ENCODE assay signal across 18 mouse cellular contexts in the genomic region with DNA sequence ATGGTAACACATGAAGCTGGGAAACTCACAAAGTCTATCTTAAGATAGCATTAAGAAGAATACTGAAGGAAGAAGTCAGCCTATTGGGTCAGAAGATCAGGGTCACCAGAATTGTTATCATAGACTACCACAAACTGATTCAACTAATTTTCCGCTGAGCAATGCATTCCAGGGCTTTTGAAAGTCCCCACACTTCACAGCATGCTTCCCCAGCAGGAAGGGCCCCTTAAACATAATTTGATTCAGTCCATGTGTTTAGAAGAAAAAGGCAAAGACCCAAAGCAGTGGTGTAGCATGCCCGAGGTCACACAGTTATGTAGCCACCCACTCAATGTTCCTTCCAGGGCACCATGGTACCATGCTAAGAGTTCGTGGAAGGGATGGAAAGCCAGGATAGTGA.
DNase-seq lines count a peak whose midpoint lies in the region; ATAC-seq and TF ChIP-seq lines count a peak whose summit lies in the region.
"Had no signal": no experiment of that assay in that cellular context is flagged by ENCODE, and none has a peak within 500 bp of the region (broad histone marks: within the 10 kb centered on the region; RNA-seq: fewer than 3 reads in every experiment).

No protein-coding gene starts in this region.

- 0 out of 2 replicates have a peak, but pooled peaks cover 12% of the 10 kb centered on the region for H3K4me1 ChIP-seq in kidney, postnatal 0 days (replicated peaks; ENCODE audit: insufficient read depth, low read length)
- peaks cover 16% of the 10 kb centered on the region for H3K4me1 ChIP-seq in kidney, embryonic 16.5 days (ENCODE audit: insufficient read depth, low read length)
- peaks cover 5% of the 10 kb centered on the region; the same call in 1 of the 2 replicates for H3K4me1 ChIP-seq in brown adipose tissue, adult 24 weeks (ENCODE audit: control insufficient read depth, insufficient read depth, insufficient read length, low read length)
- H3K4me1 ChIP-seq in embryonic facial prominence, embryonic 13.5 days: peaks cover 40% of the 10 kb centered on the region
- peaks cover 34% of the 10 kb centered on the region for H3K4me1 ChIP-seq in limb, embryonic 15.5 days
- H3K4me1 ChIP-seq in stomach, postnatal 0 days (replicated peaks; ENCODE audit: control insufficient read depth, insufficient read depth): no peaks in the 10 kb centered on the region

- TF ChIP-seq EP300 in stomach, postnatal 0 days (optimal IDR thresholded peaks at IDR 0.05): no peak

- no peak for TF ChIP-seq CTCF in kidney, postnatal 0 days (IDR thresholded peaks at IDR 0.05; ENCODE audit: low read depth)
- no peak for TF ChIP-seq CTCF in stomach, postnatal 0 days (IDR thresholded peaks at IDR 0.05; ENCODE audit: low read depth)

- H3K4me2 ChIP-seq in kidney, postnatal 0 days (ENCODE audit: low read length): no peak overlapping the region
- H3K4me2 ChIP-seq in kidney, embryonic 16.5 days (replicated peaks; ENCODE audit: low read depth, low read length): no peak overlapping the region
- H3K4me2 ChIP-seq in embryonic facial prominence, embryonic 13.5 days: no peak overlapping the region
- no peak overlapping the region for H3K4me2 ChIP-seq in limb, embryonic 15.5 days
- no peak overlapping the region for H3K4me2 ChIP-seq in stomach, postnatal 0 days (replicated peaks; ENCODE audit: low read depth)
- H3K4me2 ChIP-seq: heart, embryonic 11.5 days; liver, embryonic 11.5 days; lung, embryonic 14.5 days; midbrain, embryonic 13.5 days had no signal

- no peak overlapping the region; the same call in 1 of the 2 replicates for H3K27ac ChIP-seq in kidney, postnatal 0 days
- H3K27ac ChIP-seq in kidney, embryonic 16.5 days (ENCODE audit: low read length): no peak overlapping the region
- H3K27ac ChIP-seq in brown adipose tissue, adult 24 weeks (replicated peaks; ENCODE audit: low read depth, low read length): peak overlapping the region; percentile 18; the same call in 1 of the 2 replicates
- peak overlapping the region; percentile 78 for H3K27ac ChIP-seq in embryonic facial prominence, embryonic 13.5 days
- H3K27ac ChIP-seq in limb, embryonic 15.5 days: peak overlapping the region; percentile 51
- no peak overlapping the region for H3K27ac ChIP-seq in stomach, postnatal 0 days (replicated peaks)
- H3K27ac ChIP-seq: macrophage; midbrain, embryonic 13.5 days had no signal

- H3K9ac ChIP-seq in kidney, postnatal 0 days (ENCODE audit: low read depth, low read length): no peak overlapping the region
- no peak overlapping the region for H3K9ac ChIP-seq in kidney, embryonic 16.5 days (replicated peaks; ENCODE audit: low read length)
- no peak overlapping the region for H3K9ac ChIP-seq in embryonic facial prominence, embryonic 13.5 days
- H3K9ac ChIP-seq in limb, embryonic 15.5 days: no peak overlapping the region
- no peak overlapping the region for H3K9ac ChIP-seq in stomach, postnatal 0 days (ENCODE audit: low read length)
- H3K9ac ChIP-seq: lung, embryonic 14.5 days; midbrain, embryonic 13.5 days had no signal

- peak; percentile 44 for DNase-seq in kidney, postnatal 0 days (ENCODE audit: low spot score)
- DNase-seq in cerebellum, adult 9-10 months: no peak
- DNase-seq in stomach, postnatal 0 days (ENCODE audit: low spot score): no peak
- DNase-seq: adrenal gland, postnatal 25 days; cerebellum, adult 2 months; kidney, adult 8-10 months; lung, embryonic 14.5 days; right cerebral cortex, postnatal 4 days; thymus, postnatal 4 days had no signal

- H3K9me3 ChIP-seq in kidney, postnatal 0 days (replicated peaks; ENCODE audit: low read length): no peaks in the 10 kb centered on the region
- no peaks in the 10 kb centered on the region; the same call in 1 of the 2 replicates for H3K9me3 ChIP-seq in kidney, embryonic 16.5 days (ENCODE audit: low read length)
- no peaks in the 10 kb centered on the region for H3K9me3 ChIP-seq in embryonic facial prominence, embryonic 13.5 days
- H3K9me3 ChIP-seq in limb, embryonic 15.5 days: no peaks in the 10 kb centered on the region
- no peaks in the 10 kb centered on the region for H3K9me3 ChIP-seq in stomach, postnatal 0 days (ENCODE audit: control insufficient read depth, low read length)
- H3K9me3 ChIP-seq: midbrain, embryonic 13.5 days had no signal

- no peaks in the 10 kb centered on the region for H3K36me3 ChIP-seq in kidney, postnatal 0 days (ENCODE audit: insufficient read depth, low read length)
- no peaks in the 10 kb centered on the region for H3K36me3 ChIP-seq in kidney, embryonic 16.5 days (ENCODE audit: insufficient read depth, low read length)
- H3K36me3 ChIP-seq in embryonic facial prominence, embryonic 13.5 days: no peaks in the 10 kb centered on the region
- H3K36me3 ChIP-seq in limb, embryonic 15.5 days: no peaks in the 10 kb centered on the region
- no peaks in the 10 kb centered on the region for H3K36me3 ChIP-seq in stomach, postnatal 0 days (ENCODE audit: control insufficient read depth, insufficient read depth, low read length)
- H3K36me3 ChIP-seq: midbrain, embryonic 13.5 days had no signal

- no peaks in the 10 kb centered on the region for H3K27me3 ChIP-seq in kidney, postnatal 0 days (ENCODE audit: insufficient read depth, low read length)
- no peaks in the 10 kb centered on the region for H3K27me3 ChIP-seq in kidney, embryonic 16.5 days (ENCODE audit: insufficient read depth, low read length)
- no peaks in the 10 kb centered on the region for H3K27me3 ChIP-seq in embryonic facial prominence, embryonic 13.5 days
- H3K27me3 ChIP-seq in limb, embryonic 15.5 days: no peaks in the 10 kb centered on the region
- no peaks in the 10 kb centered on the region for H3K27me3 ChIP-seq in stomach, postnatal 0 days (ENCODE audit: control insufficient read depth, insufficient read depth, low read length)
- H3K27me3 ChIP-seq: CH12.LX; midbrain, embryonic 13.5 days had no signal

- ATAC-seq in kidney, postnatal 0 days (replicated peaks; ENCODE audit: low FRiP score, low read depth): no peak
- no peak for ATAC-seq in kidney, embryonic 16.5 days (ENCODE audit: low FRiP score, low TSS enrichment)
- no peak for ATAC-seq in embryonic facial prominence, embryonic 13.5 days (ENCODE audit: insufficient number of reproducible peaks, insufficient read depth, low FRiP score, low TSS enrichment, low read depth)
- ATAC-seq in limb, embryonic 15.5 days (ENCODE audit: insufficient number of reproducible peaks, low FRiP score, low TSS enrichment, low read depth): no peak
- no peak for ATAC-seq in stomach, postnatal 0 days (ENCODE audit: low FRiP score, low TSS enrichment)
- ATAC-seq: midbrain, embryonic 13.5 days had no signal

- 74% methylated on average over 3 of the region's 3 CpGs for WGBS in kidney, postnatal 0 days
- WGBS in kidney, embryonic 16.5 days: 74% methylated on average over 3 of the region's 3 CpGs
- WGBS in embryonic facial prominence, embryonic 13.5 days: 49% methylated on average over 3 of the region's 3 CpGs
- WGBS in limb, embryonic 15.5 days: 49% methylated on average over 3 of the region's 3 CpGs
- 76% methylated on average over 3 of the region's 3 CpGs for WGBS in stomach, postnatal 0 days

- no peak overlapping the region for H3K4me3 ChIP-seq in kidney, postnatal 0 days (replicated peaks; ENCODE audit: low read depth, low read length)
- no peak overlapping the region for H3K4me3 ChIP-seq in kidney, embryonic 16.5 days (ENCODE audit: low read length)
- H3K4me3 ChIP-seq in brown adipose tissue, adult 24 weeks (ENCODE audit: insufficient read depth, low read depth, low read length): no peak overlapping the region
- H3K4me3 ChIP-seq in embryonic facial prominence, embryonic 13.5 days: no peak overlapping the region
- no peak overlapping the region for H3K4me3 ChIP-seq in limb, embryonic 15.5 days
- no peak overlapping the region for H3K4me3 ChIP-seq in stomach, postnatal 0 days (ENCODE audit: low read depth, low read length)
- H3K4me3 ChIP-seq: midbrain, embryonic 13.5 days had no signal

Comparison
In these comparisons a context has a peak if more than half of its experiments do, and no peak if none do; other contexts are left out.
1. H3K27ac ChIP-seq: peak in brown adipose tissue, adult 24 weeks (single experiment), embryonic facial prominence, embryonic 13.5 days (single experiment) and limb, embryonic 15.5 days (single experiment); none in kidney, postnatal 0 days (single experiment), kidney, embryonic 16.5 days (single experiment) and stomach, postnatal 0 days (single experiment).